Mouse (Mus musculus) forebrain, postnatal 0 days (tissue): Measurements from ENCODE around the gene Vmn1r210. TPM values are rescaled to one million over a fixed set of nuclear protein-coding genes. Genes with fewer than 3 reads are reported as not detected.
"Not testable (repeated sequence)": the region's sequence is repeated elsewhere in the genome, so short reads cannot be mapped to it uniquely, and the experiment has no call there.

Experiments used
- ATAC-seq: fragments of 200-750 bp; cut with Nextera tagmentation; 2 replicates; pipeline ENCODE4 v1.8.0; 2017; ENCODE audit warnings: mild to moderate bottlenecking, moderate library complexity
- DNase-seq: peaks from one replicate; pipeline ENCODE4 v3.0.0-alpha.2; 2015
- H3K27ac ChIP-seq: fragments of 300-500 bp; sonication (generic); 2 replicates; pipeline ENCODE4 v1.5.1; 2014; ENCODE audit warnings: low read depth, mild to moderate bottlenecking, antibody characterized with exemption, low read length, moderate library complexity, mixed read lengths
- H3K27me3 ChIP-seq: fragments of 300-500 bp; sonication (generic); 2 replicates; pipeline ENCODE4 v1.6.1; 2014; ENCODE audit warnings: mild to moderate bottlenecking, low read length, mixed read lengths; ENCODE audit not compliant: insufficient read depth
- H3K36me3 ChIP-seq: fragments of 300-500 bp; sonication (generic); 2 replicates; pipeline ENCODE4 v1.6.1; 2014; ENCODE audit warnings: mild to moderate bottlenecking, moderate library complexity; ENCODE audit not compliant: insufficient read depth
- H3K4me1 ChIP-seq: fragments of 300-500 bp; sonication (generic); 2 replicates; pipeline ENCODE4 v1.6.1; 2014; ENCODE audit warnings: antibody characterized with exemption; ENCODE audit not compliant: insufficient read depth
- H3K4me2 ChIP-seq: fragments of 300-500 bp; sonication (generic); 2 replicates; pipeline ENCODE4 v1.6.1; 2014; ENCODE audit warnings: low read depth, mild to moderate bottlenecking, moderate library complexity
- H3K4me3 ChIP-seq: fragments of 300-500 bp; sonication (generic); 2 replicates; pipeline ENCODE4 v1.5.1; 2014; ENCODE audit warnings: low read depth, low read length, mixed read lengths
- H3K9ac ChIP-seq: fragments of 300-500 bp; sonication (generic); 2 replicates; pipeline ENCODE4 v1.6.1; 2014; ENCODE audit warnings: mild to moderate bottlenecking
- H3K9me3 ChIP-seq: fragments of 300-500 bp; sonication (generic); 2 replicates; pipeline ENCODE4 v1.6.1; 2016; ENCODE audit warnings: low read length
- WGBS: fragments of 180-500 bp; shearing (Covaris S2); extraction: QIAGEN DNeasy Blood & Tissue Kit; methylation state at CpG from one replicate; pipeline ENCODE4 v1.1.7; 2014; 5-methylcytosine and 5-hydroxymethylcytosine counted together
- polyA plus RNA-seq: library from polyadenylated mRNA; unstranded; fragments of >200 nt; fragmentation: Nextera tagmentation; extraction: Ambion mirVana; gene quantifications from 2 replicates; pipeline ENCODE4 v1.2.1, GENCODE M21; 2015
- total RNA-seq: library from RNA; depleted of rRNA; stranded (reverse); fragments of >200 nt; gene quantifications from 2 replicates; pipeline ENCODE4 v1.2.3, GENCODE M21; 2014; rRNA removed

Gene Vmn1r210
- total and polyA plus RNA-seq, 2 experiments from 2014 or later = not detected

- H3K27ac ChIP-seq, H3K9ac ChIP-seq, ATAC-seq, H3K9me3 ChIP-seq, H3K36me3 ChIP-seq, H3K4me3 ChIP-seq, DNase-seq, H3K27me3 ChIP-seq, H3K4me1 ChIP-seq, H3K4me2 ChIP-seq: not testable (repeated sequence)
These were observed 47.0 kb downstream of the Vmn1r210 start for GRCm38 (mm10) chr13:22784159-22784558.

GRCm38 (mm10) chr13:22777300-22777699, 53.8 kb downstream of the Vmn1r210 start, which contains the start of gene Vmn1r208:
Gene Vmn1r208, minus strand, starts transcription at chr13:22777400.
- not testable (repeated sequence) for H3K4me1 ChIP-seq, H3K4me3 ChIP-seq, H3K27ac ChIP-seq, H3K4me2 ChIP-seq, H3K27me3 ChIP-seq, H3K36me3 ChIP-seq, ATAC-seq, DNase-seq, H3K9ac ChIP-seq, H3K9me3 ChIP-seq
- no CpG with 5 or more reads among the region's 7 CpGs for WGBS

Other genes with a start within 250 kb of the Vmn1r210 start
- gene Vmn1r205, start 238.3 kb downstream of the Vmn1r210 start, total RNA-seq = not detected in 2 replicates
- gene Vmn1r205, start 238.3 kb downstream of the Vmn1r210 start, polyA plus RNA-seq = not detected in 2 replicates
- not detected in 2 replicates for gene Vmn1r206, start 207.1 kb downstream of the Vmn1r210 start, total RNA-seq
- gene Vmn1r206, start 207.1 kb downstream of the Vmn1r210 start, polyA plus RNA-seq = not detected in 2 replicates
- gene Vmn1r207-ps, start 101.7 kb downstream of the Vmn1r210 start, total RNA-seq = 0.05 TPM in 1 of 2 replicates, not detected in the other
- gene Vmn1r207-ps, start 101.7 kb downstream of the Vmn1r210 start, polyA plus RNA-seq = not detected in 2 replicates
- not detected in 2 replicates for gene Vmn1r208, start 53.9 kb downstream of the Vmn1r210 start, total RNA-seq
- gene Vmn1r208, start 53.9 kb downstream of the Vmn1r210 start, polyA plus RNA-seq = not detected in 2 replicates
- gene Vmn1r209, start 21.7 kb downstream of the Vmn1r210 start, total RNA-seq = not detected in 2 replicates
- not detected in 2 replicates for gene Vmn1r209, start 21.7 kb downstream of the Vmn1r210 start, polyA plus RNA-seq
- gene Vmn1r211, start 26.2 kb upstream of the Vmn1r210 start, total RNA-seq = not detected in 2 replicates
- gene Vmn1r211, start 26.2 kb upstream of the Vmn1r210 start, polyA plus RNA-seq = not detected in 2 replicates
- not detected in 2 replicates for gene Vmn1r212, start 52.9 kb upstream of the Vmn1r210 start, total RNA-seq
- not detected in 2 replicates for gene Vmn1r212, start 52.9 kb upstream of the Vmn1r210 start, polyA plus RNA-seq
- gene Vmn1r213, start 176.3 kb upstream of the Vmn1r210 start, total RNA-seq = not detected in 2 replicates
- gene Vmn1r213, start 176.3 kb upstream of the Vmn1r210 start, polyA plus RNA-seq = not detected in 2 replicates
- not detected in 2 replicates for gene Vmn1r214, start 199.1 kb upstream of the Vmn1r210 start, total RNA-seq
- gene Vmn1r214, start 199.1 kb upstream of the Vmn1r210 start, polyA plus RNA-seq = not detected in 2 replicates
- not detected in 2 replicates for gene Vmn1r215, start 236.7 kb upstream of the Vmn1r210 start, total RNA-seq
- gene Vmn1r215, start 236.7 kb upstream of the Vmn1r210 start, polyA plus RNA-seq = not detected in 2 replicates